Mouse (Mus musculus): Measurements from ENCODE around the gene Gprin2.

The Gprin2 gene

DNA sequence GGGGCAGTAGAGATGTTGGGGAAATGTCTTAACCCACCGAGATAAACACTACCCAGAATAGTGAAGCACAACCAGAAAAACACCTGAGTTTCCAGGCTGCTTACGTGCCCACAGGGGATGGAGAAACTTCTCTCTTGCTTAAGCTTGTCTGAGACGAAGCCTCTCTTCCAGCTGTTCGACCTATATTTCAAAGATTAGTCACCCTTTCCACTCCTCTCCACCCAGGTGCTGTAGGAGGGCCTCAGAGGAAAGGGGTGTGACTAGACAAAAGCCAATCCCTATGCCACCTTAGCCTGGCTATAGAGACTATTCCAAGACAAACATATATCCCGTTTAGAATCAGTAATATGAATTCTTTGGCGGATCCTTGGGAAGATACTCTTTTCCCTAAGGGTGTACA lies 6.5 kb upstream of the Gprin2 start:
- no peak for DNase-seq (ENCODE audit: low read depth, low spot score)

DNA sequence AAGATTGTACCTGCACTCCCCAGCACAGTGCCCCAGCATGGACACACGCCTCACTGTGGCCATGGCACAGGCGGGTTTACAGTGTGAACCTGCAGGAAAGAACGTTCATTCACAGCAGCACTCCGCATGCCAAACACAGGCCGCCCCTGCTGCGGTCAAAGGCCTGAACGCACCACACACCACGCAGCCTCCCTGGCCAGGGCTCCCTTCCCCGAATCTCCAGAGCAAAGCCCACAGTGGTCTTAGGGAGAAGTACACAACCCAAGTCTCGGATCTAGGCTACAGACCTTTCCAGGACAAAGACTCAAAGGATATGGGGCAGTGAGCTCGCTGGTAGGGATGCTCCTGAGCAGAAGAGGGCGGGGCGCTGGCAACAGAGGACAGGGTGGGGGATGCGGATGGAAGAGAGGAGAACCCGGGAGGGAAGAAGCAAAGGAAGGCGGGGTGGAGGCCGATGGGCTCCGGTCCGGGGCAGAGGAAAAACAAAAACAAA lies 669 bp downstream of the Gprin2 start:
- DNase-seq (ENCODE audit: low read depth, low spot score): no peak

DNA sequence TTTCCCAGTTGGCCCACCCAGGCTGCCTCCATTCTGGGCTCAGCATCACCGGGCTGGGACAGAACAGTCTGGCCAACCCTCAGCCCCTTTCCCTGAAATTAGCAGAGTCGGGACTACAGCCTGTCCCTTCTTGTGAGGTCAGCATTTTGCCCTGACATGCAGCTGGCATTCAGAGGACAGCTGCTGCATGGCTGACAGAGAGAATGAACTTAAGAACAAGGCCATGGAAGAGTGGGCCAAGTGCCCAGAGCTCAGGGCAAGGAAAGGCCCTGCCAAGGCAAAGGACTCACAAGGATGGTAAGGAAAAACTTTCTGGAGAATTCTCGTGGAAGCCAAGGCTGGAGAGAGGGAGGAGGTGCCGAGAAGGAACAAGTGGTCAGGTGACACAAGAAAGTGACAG lies 4.7 kb downstream of the Gprin2 start:
- DNase-seq (ENCODE audit: low read depth, low spot score): no peak

- no peak for DNase-seq (ENCODE audit: low read depth, low spot score)
Observed at GRCm38 (mm10) chr14:34195466-34195865, 6.0 kb downstream of the Gprin2 start.

DNA sequence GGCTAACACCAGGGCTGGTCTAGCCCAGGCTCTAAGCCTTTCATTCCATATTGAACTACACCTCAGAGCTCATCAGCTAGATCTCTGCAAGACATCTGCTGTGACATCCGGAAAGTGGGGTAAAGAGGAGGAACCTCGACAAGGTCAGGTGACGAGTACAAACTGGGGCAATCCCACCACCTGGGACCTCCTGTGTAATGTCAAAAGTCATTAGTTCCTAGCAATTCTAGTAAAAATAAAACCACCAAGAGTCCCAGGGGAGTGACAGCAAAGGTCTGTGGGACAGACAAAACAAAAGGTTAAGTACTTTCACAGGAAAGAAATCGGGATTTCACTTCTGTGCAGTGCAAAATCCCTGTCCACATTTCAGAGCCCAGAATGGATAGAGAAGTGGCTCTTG lies 7.6 kb downstream of the Gprin2 start:
- DNase-seq (ENCODE audit: low read depth, low spot score): no peak

- DNase-seq (ENCODE audit: low read depth, low spot score): no peak
Observed at GRCm38 (mm10) chr14:34190361-34190760, 11.1 kb downstream of the Gprin2 start.

- peak; percentile 52 for DNase-seq (ENCODE audit: low read depth, low spot score)
Observed at GRCm38 (mm10) chr14:34188629-34189028, 12.8 kb downstream of the Gprin2 start.

- no peak for DNase-seq (ENCODE audit: low read depth, low spot score)
Observed at GRCm38 (mm10) chr14:34183101-34183500, 18.4 kb downstream of the Gprin2 start.

GRCm38 (mm10) chr14:34179351-34179750 lies 22.1 kb downstream of the Gprin2 start:
- DNase-seq (ENCODE audit: low read depth, low spot score): no peak

DNA sequence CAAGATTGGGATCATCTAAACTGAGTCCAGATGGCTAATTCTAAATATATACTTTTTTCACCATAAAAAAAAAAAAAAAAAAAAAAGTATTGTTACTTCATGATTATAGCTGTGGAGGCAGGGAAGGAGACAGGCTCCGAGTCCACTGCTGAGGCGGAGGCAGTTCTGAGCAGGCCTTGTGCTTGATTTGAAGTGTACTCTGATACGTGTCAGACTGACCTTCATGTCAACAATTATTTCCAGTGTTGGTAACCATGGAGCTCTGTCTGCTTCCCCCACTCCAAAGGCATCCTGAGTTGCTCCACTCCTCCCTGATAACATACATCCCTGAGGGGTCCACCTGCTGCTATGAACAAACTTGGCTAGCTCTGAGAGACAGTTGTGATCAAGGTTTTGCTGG lies 30.3 kb downstream of the Gprin2 start:
- DNase-seq (ENCODE audit: low read depth, low spot score): no peak

DNA sequence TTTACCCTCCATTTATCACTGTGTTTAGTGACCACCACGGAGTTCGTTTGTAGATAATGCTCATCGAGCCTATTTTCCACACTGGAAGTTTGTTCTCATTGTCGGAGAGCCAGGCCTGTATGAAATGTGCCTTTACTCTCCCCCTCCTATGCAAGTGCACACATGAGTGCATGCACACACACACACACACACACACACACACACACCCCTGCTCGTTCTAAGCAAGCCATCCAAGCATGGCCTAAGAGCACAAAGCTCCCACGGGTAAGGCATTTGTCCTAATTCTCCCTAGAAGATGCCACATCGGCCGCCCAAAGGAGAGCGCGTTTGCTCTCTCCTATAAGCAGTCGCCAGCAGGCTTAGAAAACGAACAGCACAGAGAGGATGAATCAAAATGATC lies 45.7 kb downstream of the Gprin2 start:
- no peak for DNase-seq (ENCODE audit: low read depth, low spot score)

- peak; percentile 26 for DNase-seq (ENCODE audit: low read depth, low spot score)
Observed at GRCm38 (mm10) chr14:34154601-34155337, 46.7 kb downstream of the Gprin2 start.

- DNase-seq (ENCODE audit: low read depth, low spot score): peak; percentile 61
Observed at GRCm38 (mm10) chr14:34152342-34152741, 49.1 kb downstream of the Gprin2 start, which contains the start of gene Npy4r. Npy4r (minus strand) TSS chr14:34152489.

GRCm38 (mm10) chr14:34142915-34143314 lies 58.5 kb downstream of the Gprin2 start:
- no peak for DNase-seq (ENCODE audit: low read depth, low spot score)

- no peak for DNase-seq (ENCODE audit: low read depth, low spot score)
Observed at GRCm38 (mm10) chr14:34142316-34142715, 59.1 kb downstream of the Gprin2 start.

- DNase-seq (ENCODE audit: low read depth, low spot score): no peak
Observed at GRCm38 (mm10) chr14:34139671-34140664, 61.5 kb downstream of the Gprin2 start.

All from WW6 (cell line).